Mouse (Mus musculus) cerebellum, postnatal 10 days (tissue): ENCODE data around the gene 2410137M14Rik.

ENCODE experiments used
- DNase-seq, 2 experiments: peaks; one replicate each; pipeline ENCODE4 v3.0.0; 2021; ENCODE audit warnings: mixed read lengths in 2 of 2

2410137M14Rik gene

DNA sequence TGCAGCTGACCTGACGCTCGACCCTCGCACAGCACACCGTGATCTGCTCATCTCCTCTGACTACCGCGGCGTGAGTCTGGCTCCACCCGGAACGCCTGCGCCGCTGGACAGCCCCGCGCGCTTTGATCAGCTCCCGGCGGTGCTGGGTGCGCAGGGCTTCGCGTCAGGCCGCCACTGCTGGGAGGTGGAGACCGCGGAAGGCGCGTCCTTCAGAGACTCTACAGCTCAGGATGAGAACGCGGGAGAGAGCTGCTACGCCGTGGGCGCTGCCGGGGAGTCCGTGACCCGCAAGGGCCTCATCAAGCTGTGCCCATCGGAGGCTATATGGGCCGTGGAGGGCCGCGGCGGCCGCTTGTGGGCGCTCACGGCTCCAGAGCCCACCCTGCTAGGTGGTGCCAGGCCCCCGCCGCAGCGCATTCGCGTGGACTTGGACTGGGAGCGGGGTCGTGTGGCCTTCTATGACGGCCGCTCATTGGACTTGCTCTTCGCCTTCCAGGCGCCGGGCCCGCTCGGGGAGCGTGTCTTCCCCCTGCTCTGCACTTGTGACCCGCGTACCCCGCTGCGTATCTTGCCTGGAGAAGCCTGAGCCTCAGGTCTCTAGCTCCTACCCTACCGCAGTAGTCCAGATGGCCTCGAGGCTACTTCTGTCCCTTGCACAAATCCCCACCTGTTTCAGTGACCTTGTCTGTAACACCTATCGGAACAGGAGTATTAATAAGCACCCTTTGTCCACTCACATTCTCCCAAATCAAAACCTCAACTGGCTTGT is 33.8 kb downstream of the 2410137M14Rik start:
- peak; percentile 83 to 87 for DNase-seq

- DNase-seq: peak; percentile 17 to 43
Measured at GRCm38 (mm10) chr17:36944121-36944775, 36.8 kb downstream of the 2410137M14Rik start.

DNA sequence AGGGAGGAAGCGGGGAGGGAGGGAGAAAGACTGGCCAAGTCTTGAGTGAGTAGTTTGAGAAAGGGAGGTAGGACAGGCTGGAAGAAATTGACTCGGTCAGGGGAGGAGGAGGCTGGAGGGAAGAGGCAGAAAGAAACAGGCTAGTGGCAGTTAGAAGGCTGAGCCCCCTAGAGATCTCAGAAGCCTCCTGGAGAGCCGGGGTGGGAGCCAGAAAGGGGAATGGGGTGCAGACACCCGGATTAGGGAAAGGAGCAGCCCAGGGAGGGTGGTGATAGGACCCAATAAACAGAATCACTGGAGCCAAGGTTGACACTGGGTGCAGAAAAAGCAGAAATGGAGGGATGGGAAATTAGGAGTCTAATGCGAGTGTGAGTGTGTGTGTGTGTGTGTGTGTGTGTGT is 37.3 kb downstream of the 2410137M14Rik start:
- DNase-seq: no peak

- DNase-seq: peak; percentile 27 to 34
Measured at GRCm38 (mm10) chr17:36942791-36943471, 38.1 kb downstream of the 2410137M14Rik start, which contains the start of gene Rnf39. TSS of gene Rnf39 (plus strand) at chr17:36942918.

DNA sequence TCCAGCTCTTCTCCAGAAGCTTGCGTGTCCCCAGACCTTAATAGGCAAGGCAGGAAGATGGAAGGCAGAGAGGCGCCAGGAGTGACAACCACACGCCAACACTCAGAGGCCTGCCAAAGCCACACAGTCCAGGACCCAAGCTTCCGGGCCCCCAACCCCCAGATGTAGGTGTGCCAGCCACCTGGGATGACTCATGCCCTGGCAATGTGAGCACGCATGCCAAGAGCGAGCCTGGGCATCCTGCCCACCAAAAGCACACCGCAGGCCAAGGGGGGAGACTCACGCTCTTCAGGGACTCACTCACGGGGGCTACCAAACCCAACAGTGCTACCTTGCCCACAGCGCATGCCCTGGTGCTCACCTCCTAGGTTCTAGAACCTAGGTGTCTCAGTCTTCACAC is 38.6 kb downstream of the 2410137M14Rik start:
- peak; percentile 73 to 76 for DNase-seq

DNA sequence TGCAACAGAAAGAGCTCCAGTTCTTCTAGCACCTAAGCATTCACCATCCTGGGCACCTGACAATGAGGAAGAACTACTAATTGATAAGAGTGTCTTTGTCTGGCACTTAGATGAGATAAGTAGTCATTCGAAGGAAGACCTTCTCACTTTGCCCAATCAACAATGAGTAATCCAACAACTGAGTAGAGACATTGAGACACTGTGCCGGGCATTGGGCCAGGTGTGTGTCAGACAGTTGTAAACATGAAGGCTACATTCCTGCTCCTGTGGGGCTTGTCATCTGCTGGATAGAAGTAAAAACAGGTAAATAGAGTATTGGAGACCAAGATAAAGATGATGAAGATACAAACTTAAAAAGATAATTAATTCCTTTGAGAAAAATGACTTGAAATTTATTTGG is 43.0 kb downstream of the 2410137M14Rik start:
- DNase-seq: no peak

GRCm38 (mm10) chr17:36931806-36932205 is 49.2 kb downstream of the 2410137M14Rik start:
- no peak for DNase-seq

GRCm38 (mm10) chr17:36931130-36931529 is 49.9 kb downstream of the 2410137M14Rik start:
- no peak for DNase-seq

DNA sequence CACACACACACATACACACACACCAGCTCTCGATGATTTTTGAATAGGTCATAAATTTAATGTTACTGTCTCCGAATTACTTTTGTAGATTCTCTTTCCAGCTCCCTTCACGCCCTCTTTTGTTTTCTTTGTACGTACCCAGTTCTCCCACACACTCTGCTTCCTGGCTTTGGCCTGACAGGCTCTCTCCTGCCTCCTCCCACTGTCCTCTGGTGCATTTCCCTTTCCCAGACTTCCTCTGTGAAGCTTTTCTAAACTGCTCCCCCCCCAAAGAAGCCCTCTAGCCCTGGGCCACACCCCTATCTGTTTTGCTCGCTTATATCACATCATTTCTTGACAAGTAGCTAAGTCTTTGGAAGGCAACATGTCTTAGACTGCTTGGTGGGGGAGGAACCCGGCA is 50.8 kb downstream of the 2410137M14Rik start:
- no peak for DNase-seq

DNA sequence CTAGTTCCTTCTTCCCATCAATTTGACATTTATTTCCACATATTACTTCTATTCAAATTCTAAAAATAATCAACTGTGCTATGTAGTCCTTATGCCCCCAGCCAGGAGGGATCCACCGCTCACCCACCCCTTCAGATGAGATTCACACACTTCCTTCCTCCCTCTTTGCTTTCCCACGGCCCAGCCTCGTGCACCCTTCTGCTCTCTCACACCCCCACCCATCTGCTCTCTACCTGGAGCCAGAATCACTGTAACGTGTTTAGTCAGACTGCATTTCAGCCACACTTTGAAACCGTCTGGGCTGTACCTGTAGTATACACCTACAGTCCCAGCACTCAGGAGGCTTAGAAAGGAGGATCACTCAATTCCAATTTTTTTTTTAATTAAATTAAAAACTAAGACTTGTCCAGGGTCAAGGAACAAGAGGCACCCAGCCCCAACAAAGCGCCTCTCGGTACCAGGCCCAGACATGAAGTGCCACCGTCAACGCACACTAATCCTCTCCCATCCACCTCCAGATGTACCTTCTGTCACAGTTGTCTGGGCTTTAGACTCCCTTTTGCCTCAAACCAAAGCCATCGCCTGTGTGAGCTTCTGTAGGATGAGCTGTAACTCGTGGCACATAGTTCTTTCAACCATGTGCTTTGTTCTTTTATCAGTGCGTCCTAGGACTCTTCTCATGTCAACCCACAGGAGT is 51.7 kb downstream of the 2410137M14Rik start:
- peak; percentile 40 to 41 for DNase-seq
